Mouse (Mus musculus): ENCODE results near the gene Inca1. TPM values are rescaled to one million over a fixed set of nuclear protein-coding genes. Genes with fewer than 3 reads are reported as not detected.
A peak's percentile ranks its signal among the peaks of the same experiment; 100 is the strongest.

Gene Inca1
- polyA plus RNA-seq, 1 experiment from 2014 or later = 1.2 TPM

GRCm38 (mm10) chr11:70713222-70713621 lies 13.3 kb upstream of the Inca1 start:
- 87% methylated on average over 6 of the region's 6 CpGs for WGBS
- Histone ChIP-seq H3K4me2 (ENCODE audit: low read length) (no peak overlapping the region), H3K4me1 (ENCODE audit: control insufficient read depth, insufficient read depth, low read depth, low read length) (no peaks in the 10 kb centered on the region), H3K27me3 (replicated peaks; ENCODE audit: control insufficient read depth, insufficient read depth, low read length) (no peaks in the 10 kb centered on the region), H3K4me3 (ENCODE audit: low read length) (no peak overlapping the region), H3K9ac (ENCODE audit: low read depth, low read length) (no peak overlapping the region), H3K27ac (ENCODE audit: low read depth, low read length) (no peak overlapping the region), H3K9me3 (ENCODE audit: control insufficient read depth, low read length) (no peaks in the 10 kb centered on the region), H3K36me3 (ENCODE audit: control insufficient read depth, insufficient read depth, low read length) (peaks cover 29% of the 10 kb centered on the region)
- ATAC-seq = no peak

DNA sequence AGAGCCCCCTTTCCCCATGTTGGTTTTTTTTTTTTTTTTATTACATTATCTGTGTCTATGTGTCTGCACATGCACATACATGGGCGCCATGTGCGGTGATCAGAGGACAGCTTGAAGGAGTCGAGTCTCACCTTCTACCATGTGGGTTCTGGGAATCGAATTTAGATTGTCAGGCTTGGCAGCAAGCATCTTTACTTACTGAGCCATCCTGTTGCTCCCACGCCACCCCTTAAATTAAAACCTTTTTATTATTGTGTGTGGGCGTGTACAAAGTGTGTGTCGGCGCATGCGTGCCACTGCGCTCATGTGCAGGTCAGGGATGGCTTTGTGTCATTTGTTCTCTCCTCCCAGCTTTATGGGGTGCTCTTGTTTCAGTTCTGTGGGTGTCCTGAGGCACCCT lies 11.1 kb upstream of the Inca1 start:
- H3K27ac ChIP-seq (ENCODE audit: low read depth, low read length) = no peak overlapping the region
- 92% methylated on average over 10 of the region's 10 CpGs for WGBS
- H3K36me3 ChIP-seq (ENCODE audit: control insufficient read depth, insufficient read depth, low read length) = peaks cover 42% of the 10 kb centered on the region
- no peak overlapping the region for H3K4me2 ChIP-seq (ENCODE audit: low read length)
- no peak overlapping the region for H3K4me3 ChIP-seq (ENCODE audit: low read length)
- H3K9ac ChIP-seq (ENCODE audit: low read depth, low read length) = no peak overlapping the region
- no peaks in the 10 kb centered on the region for H3K9me3 ChIP-seq (ENCODE audit: control insufficient read depth, low read length)
- no peaks in the 10 kb centered on the region for H3K4me1 ChIP-seq (ENCODE audit: control insufficient read depth, insufficient read depth, low read depth, low read length)
- no peaks in the 10 kb centered on the region for H3K27me3 ChIP-seq (replicated peaks; ENCODE audit: control insufficient read depth, insufficient read depth, low read length)
- ATAC-seq = no peak

DNA sequence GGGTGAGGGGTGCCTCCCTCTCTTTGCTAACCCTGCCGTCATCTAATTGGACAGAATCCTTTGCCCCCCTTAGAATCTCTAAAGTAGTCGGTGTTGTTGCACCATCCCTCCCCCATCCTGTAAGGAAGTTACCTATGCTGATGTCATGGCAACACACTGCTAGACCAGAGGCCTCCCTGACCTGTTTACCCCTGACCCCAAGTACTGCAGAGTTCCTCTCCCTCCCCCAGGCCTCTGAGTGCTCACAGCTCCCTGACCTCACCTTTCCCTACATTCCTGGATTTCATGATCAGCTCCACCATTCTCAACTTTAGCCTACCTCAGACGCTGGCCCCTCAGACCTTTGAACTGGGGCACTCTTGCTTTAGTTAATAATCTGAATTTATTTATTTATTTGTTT lies 6.2 kb upstream of the Inca1 start:
- no peak overlapping the region for H3K9ac ChIP-seq (ENCODE audit: low read depth, low read length)
- no peak for ATAC-seq
- WGBS = 81% methylated on average over 3 of the region's 3 CpGs
- H3K27me3 ChIP-seq (replicated peaks; ENCODE audit: control insufficient read depth, insufficient read depth, low read length) = no peaks in the 10 kb centered on the region
- no peak overlapping the region for H3K4me2 ChIP-seq (ENCODE audit: low read length)
- H3K4me1 ChIP-seq (ENCODE audit: control insufficient read depth, insufficient read depth, low read depth, low read length) = peaks cover 19% of the 10 kb centered on the region
- peaks cover 55% of the 10 kb centered on the region for H3K36me3 ChIP-seq (ENCODE audit: control insufficient read depth, insufficient read depth, low read length)
- H3K9me3 ChIP-seq (ENCODE audit: control insufficient read depth, low read length) = no peaks in the 10 kb centered on the region
- H3K27ac ChIP-seq (ENCODE audit: low read depth, low read length) = no peak overlapping the region
- H3K4me3 ChIP-seq (ENCODE audit: low read length) = no peak overlapping the region

- H3K4me2 ChIP-seq (ENCODE audit: low read length) = no peak overlapping the region
- H3K9ac ChIP-seq (ENCODE audit: low read depth, low read length) = peak overlapping the region; percentile 1; the same call in 1 of the 2 replicates
- ATAC-seq = no peak
These were observed 2.8 kb upstream of the Inca1 start for GRCm38 (mm10) chr11:70702781-70703180.

DNA sequence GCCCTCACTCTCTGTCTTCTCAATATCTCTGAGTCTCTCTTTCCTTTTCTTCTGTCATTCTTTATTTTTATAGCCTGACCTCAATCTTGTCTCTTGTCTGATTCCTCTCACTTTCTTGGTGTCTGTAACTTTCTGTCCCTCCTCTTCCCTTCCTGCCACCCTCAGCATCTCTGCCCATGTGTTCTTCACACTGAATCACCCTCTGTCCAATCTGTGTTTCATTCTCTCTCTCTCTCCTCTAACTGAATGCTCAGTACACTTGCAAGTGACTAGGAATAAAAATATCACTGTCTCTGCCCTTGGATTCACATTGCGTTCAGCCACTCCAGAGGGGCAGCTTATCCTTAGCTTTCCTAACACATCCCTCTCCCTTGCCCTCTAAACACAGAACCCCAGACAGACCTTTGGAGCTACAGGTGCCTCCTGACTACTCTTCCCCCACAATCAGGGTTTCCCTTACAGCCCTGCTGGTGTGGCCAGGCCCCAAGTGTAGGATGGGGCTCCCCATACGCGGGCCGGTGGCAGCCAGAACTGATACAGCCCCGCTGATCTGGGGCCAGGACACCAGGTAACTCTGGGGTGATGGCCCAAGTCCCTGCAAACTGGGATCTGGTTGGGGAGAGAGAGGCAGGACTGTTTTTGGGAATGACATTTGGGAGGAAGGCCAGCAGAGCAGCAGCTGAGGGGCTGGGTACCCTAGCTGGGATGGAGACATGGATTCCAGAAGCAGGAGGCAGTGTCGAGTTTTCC lies 2.2 kb upstream of the Inca1 start:
- peak overlapping the region; percentile 1; the same call in 1 of the 2 replicates for H3K9ac ChIP-seq (ENCODE audit: low read depth, low read length)
- H3K36me3 ChIP-seq (ENCODE audit: control insufficient read depth, insufficient read depth, low read length) = peaks cover 33% of the 10 kb centered on the region
- peak overlapping the region; percentile 94 for H3K4me2 ChIP-seq (ENCODE audit: low read length)
- H3K27ac ChIP-seq (ENCODE audit: low read depth, low read length) = no peak overlapping the region
- H3K27me3 ChIP-seq (replicated peaks; ENCODE audit: control insufficient read depth, insufficient read depth, low read length) = no peaks in the 10 kb centered on the region
- 77% methylated on average over 6 of the region's 6 CpGs for WGBS
- H3K9me3 ChIP-seq (ENCODE audit: control insufficient read depth, low read length) = no peaks in the 10 kb centered on the region
- H3K4me3 ChIP-seq (ENCODE audit: low read length) = peak overlapping the region; percentile 96
- peaks cover 25% of the 10 kb centered on the region for H3K4me1 ChIP-seq (ENCODE audit: control insufficient read depth, insufficient read depth, low read depth, low read length)
- no peak for ATAC-seq

More at GRCm38 (mm10) chr11:70702781-70703180, 2.8 kb upstream of the Inca1 start:
- peaks cover 25% of the 10 kb centered on the region for H3K4me1 ChIP-seq (ENCODE audit: control insufficient read depth, insufficient read depth, low read depth, low read length)
- no peaks in the 10 kb centered on the region for H3K27me3 ChIP-seq (replicated peaks; ENCODE audit: control insufficient read depth, insufficient read depth, low read length)
- no peaks in the 10 kb centered on the region for H3K9me3 ChIP-seq (ENCODE audit: control insufficient read depth, low read length)
- H3K4me3 ChIP-seq (ENCODE audit: low read length) = no peak overlapping the region
- H3K36me3 ChIP-seq (ENCODE audit: control insufficient read depth, insufficient read depth, low read length) = peaks cover 39% of the 10 kb centered on the region
- WGBS = 59% methylated on average over 6 of the region's 6 CpGs
- no peak overlapping the region for H3K27ac ChIP-seq (ENCODE audit: low read depth, low read length)

DNA sequence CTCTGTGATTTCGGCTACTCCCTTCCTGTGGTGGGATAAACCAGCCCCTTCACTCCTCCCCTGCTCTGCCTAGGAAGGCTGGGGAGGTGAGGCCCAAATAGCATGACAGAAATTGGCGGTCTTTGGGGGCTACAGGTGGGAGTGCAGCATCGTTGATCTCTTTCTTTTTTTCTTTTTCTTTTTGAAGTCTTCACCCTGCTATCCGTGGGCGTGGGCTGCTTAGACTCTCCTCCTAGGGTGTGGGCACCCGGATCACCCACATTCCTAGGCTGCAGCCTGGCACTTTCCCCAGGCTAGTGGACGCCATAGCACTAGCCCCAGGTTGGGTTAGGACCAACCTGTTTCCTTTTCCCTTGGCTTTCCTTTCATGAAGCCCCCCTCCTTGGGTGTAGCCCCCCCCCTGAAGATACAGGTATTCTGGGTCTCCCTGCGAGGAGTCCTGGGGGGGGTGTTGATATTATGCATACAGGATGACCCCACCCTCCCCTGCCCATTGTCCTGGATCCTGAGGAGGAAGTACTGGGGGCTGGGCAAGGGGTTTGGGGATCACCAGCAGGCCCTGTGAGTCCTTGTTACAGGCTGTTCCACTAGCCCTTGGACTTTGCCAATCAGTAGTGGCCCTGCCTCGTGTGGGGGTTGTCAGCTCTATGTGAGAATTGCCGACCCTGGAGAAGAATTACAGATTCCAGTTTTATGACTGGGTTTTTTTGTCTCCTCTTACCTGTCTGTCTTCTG lies 1.4 kb upstream of the Inca1 start:
- 9% methylated on average over 10 of the region's 10 CpGs for WGBS
- H3K4me1 ChIP-seq (ENCODE audit: control insufficient read depth, insufficient read depth, low read depth, low read length) = peaks cover 25% of the 10 kb centered on the region
- no peaks in the 10 kb centered on the region for H3K27me3 ChIP-seq (replicated peaks; ENCODE audit: control insufficient read depth, insufficient read depth, low read length)
- peaks cover 25% of the 10 kb centered on the region for H3K36me3 ChIP-seq (ENCODE audit: control insufficient read depth, insufficient read depth, low read length)
- peak overlapping the region; percentile 94 for H3K4me2 ChIP-seq (ENCODE audit: low read length)
- ATAC-seq = 0 out of 2 replicates have a peak, but pooled peaks have one; percentile 25
- H3K27ac ChIP-seq (ENCODE audit: low read depth, low read length) = no peak overlapping the region
- peak overlapping the region; percentile 96 for H3K4me3 ChIP-seq (ENCODE audit: low read length)
- H3K9me3 ChIP-seq (ENCODE audit: control insufficient read depth, low read length) = no peaks in the 10 kb centered on the region
- H3K9ac ChIP-seq (ENCODE audit: low read depth, low read length) = peak overlapping the region; percentile 96

GRCm38 (mm10) chr11:70700613-70701012 lies 658 bp upstream of the Inca1 start:
- no peaks in the 10 kb centered on the region for H3K9me3 ChIP-seq (ENCODE audit: control insufficient read depth, low read length)
- H3K9ac ChIP-seq (ENCODE audit: low read depth, low read length) = peak overlapping the region; percentile 96
- peaks cover 18% of the 10 kb centered on the region for H3K36me3 ChIP-seq (ENCODE audit: control insufficient read depth, insufficient read depth, low read length)
- peak overlapping the region; percentile 94 for H3K4me2 ChIP-seq (ENCODE audit: low read length)
- H3K27ac ChIP-seq (ENCODE audit: low read depth, low read length) = peak overlapping the region; percentile 93
- peak overlapping the region; percentile 96 for H3K4me3 ChIP-seq (ENCODE audit: low read length)
- under 1% methylated on average over 31 of the region's 34 CpGs for WGBS
- peak; percentile 29 for ATAC-seq
- peaks cover 25% of the 10 kb centered on the region for H3K4me1 ChIP-seq (ENCODE audit: control insufficient read depth, insufficient read depth, low read depth, low read length)
- no peaks in the 10 kb centered on the region for H3K27me3 ChIP-seq (replicated peaks; ENCODE audit: control insufficient read depth, insufficient read depth, low read length)

DNA sequence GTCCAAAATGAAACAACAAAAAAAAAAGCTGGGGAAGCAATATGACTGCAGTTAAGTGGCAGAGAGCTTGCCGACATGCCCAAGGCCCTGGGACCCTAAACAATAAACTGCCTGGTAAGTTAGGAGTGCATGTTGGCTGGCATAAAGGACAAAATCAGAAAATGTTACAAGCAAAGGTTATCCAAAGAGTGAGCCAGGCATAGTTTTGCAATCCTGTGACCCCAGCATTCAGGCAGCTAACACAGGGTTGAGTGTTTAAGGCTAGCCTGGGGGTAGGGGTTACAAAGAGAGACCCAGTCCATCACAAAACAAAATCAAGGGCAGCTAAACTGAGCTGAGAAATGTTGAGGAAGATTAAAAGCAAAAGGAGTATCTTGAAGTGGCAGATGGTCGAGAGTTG lies 904 bp downstream of the Inca1 start:
- no peak overlapping the region for H3K4me2 ChIP-seq (ENCODE audit: low read length)
- H3K27ac ChIP-seq (ENCODE audit: low read depth, low read length) = no peak overlapping the region
- H3K9me3 ChIP-seq (ENCODE audit: control insufficient read depth, low read length) = no peaks in the 10 kb centered on the region
- H3K4me1 ChIP-seq (ENCODE audit: control insufficient read depth, insufficient read depth, low read depth, low read length) = peaks cover 25% of the 10 kb centered on the region
- H3K9ac ChIP-seq (ENCODE audit: low read depth, low read length) = no peak overlapping the region
- peaks cover 5% of the 10 kb centered on the region for H3K36me3 ChIP-seq (ENCODE audit: control insufficient read depth, insufficient read depth, low read length)
- no peak overlapping the region for H3K4me3 ChIP-seq (ENCODE audit: low read length)
- H3K27me3 ChIP-seq (replicated peaks; ENCODE audit: control insufficient read depth, insufficient read depth, low read length) = no peaks in the 10 kb centered on the region
- no peak for ATAC-seq
- 83% methylated on average over 2 of the region's 2 CpGs for WGBS

GRCm38 (mm10) chr11:70697376-70697775 lies 2.6 kb downstream of the Inca1 start:
- H3K36me3 ChIP-seq (ENCODE audit: control insufficient read depth, insufficient read depth, low read length) = no peaks in the 10 kb centered on the region
- H3K4me3 ChIP-seq (ENCODE audit: low read length) = no peak overlapping the region
- H3K27me3 ChIP-seq (replicated peaks; ENCODE audit: control insufficient read depth, insufficient read depth, low read length) = no peaks in the 10 kb centered on the region
- 70% methylated on average over 3 of the region's 3 CpGs for WGBS
- no peaks in the 10 kb centered on the region for H3K9me3 ChIP-seq (ENCODE audit: control insufficient read depth, low read length)
- no peak overlapping the region for H3K9ac ChIP-seq (ENCODE audit: low read depth, low read length)
- H3K27ac ChIP-seq (ENCODE audit: low read depth, low read length) = no peak overlapping the region
- ATAC-seq = no peak
- no peak overlapping the region for H3K4me2 ChIP-seq (ENCODE audit: low read length)
- peaks cover 18% of the 10 kb centered on the region for H3K4me1 ChIP-seq (ENCODE audit: control insufficient read depth, insufficient read depth, low read depth, low read length)
